Comparison of ENCODE assay signal across 8 mouse cellular contexts in genomic region chr3:28781422-28781821, GRCm38 (mm10). TPM values are rescaled to one million over a fixed set of nuclear protein-coding genes. Genes with fewer than 3 reads are reported as not detected.
A peak's percentile ranks its signal among the peaks of the same experiment; 100 is the strongest.
DNase-seq lines count a peak whose midpoint lies in the region; ATAC-seq and TF ChIP-seq lines count a peak whose summit lies in the region.

No protein-coding gene starts in this region.

- DNase-seq in kidney, postnatal 0 days (ENCODE audit: low spot score) = no peak
- no peak for DNase-seq in kidney, adult 9 months
- DNase-seq in embryonic facial prominence, embryonic 11.5 days (ENCODE audit: low spot score) = no peak
- peak; percentile 9 for DNase-seq in hindbrain, postnatal 0 days (ENCODE audit: low spot score)
- DNase-seq in cerebellum, postnatal 14 days = no peak
- no peak for DNase-seq in frontal cortex, adult 2 months (ENCODE audit: extremely low spot score in 1 of 2, low spot score in 1 of 2)
- no peak for DNase-seq in kidney, postnatal 36 days

- no peak overlapping the region for H3K27ac ChIP-seq in kidney, postnatal 0 days
- no peak overlapping the region for H3K27ac ChIP-seq in embryonic facial prominence, embryonic 11.5 days (replicated peaks; ENCODE audit: low read depth, low read length)
- H3K27ac ChIP-seq in hindbrain, postnatal 0 days = no peak overlapping the region
- H3K27ac ChIP-seq in midbrain, embryonic 15.5 days = no peak overlapping the region

- WGBS in kidney, postnatal 0 days = under 1% methylated on average over 32 of the region's 41 CpGs
- under 1% methylated on average over 39 of the region's 41 CpGs for WGBS in embryonic facial prominence, embryonic 11.5 days
- WGBS in hindbrain, postnatal 0 days = 0% methylated on average over 34 of the region's 41 CpGs
- under 1% methylated on average over 36 of the region's 41 CpGs for WGBS in midbrain, embryonic 15.5 days

- peak overlapping the region; percentile 74 for H3K4me3 ChIP-seq in kidney, postnatal 0 days (replicated peaks; ENCODE audit: low read depth, low read length)
- H3K4me3 ChIP-seq in embryonic facial prominence, embryonic 11.5 days (ENCODE audit: low read depth, low read length) = peak overlapping the region; percentile 72
- H3K4me3 ChIP-seq in hindbrain, postnatal 0 days (ENCODE audit: low read length) = peak overlapping the region; percentile 83
- H3K4me3 ChIP-seq in midbrain, embryonic 15.5 days = peak overlapping the region; percentile 77

- peak overlapping the region; percentile 100 for H3K4me2 ChIP-seq in kidney, postnatal 0 days (ENCODE audit: low read length)
- peak overlapping the region; percentile 97 for H3K4me2 ChIP-seq in embryonic facial prominence, embryonic 11.5 days (ENCODE audit: low read depth, low read length)
- H3K4me2 ChIP-seq in hindbrain, postnatal 0 days (ENCODE audit: low read depth, low read length) = peak overlapping the region; percentile 100
- peak overlapping the region; percentile 99 for H3K4me2 ChIP-seq in midbrain, embryonic 15.5 days

- H3K27me3 ChIP-seq in kidney, postnatal 0 days (ENCODE audit: insufficient read depth, low read length) = no peaks in the 10 kb centered on the region
- no peaks in the 10 kb centered on the region for H3K27me3 ChIP-seq in embryonic facial prominence, embryonic 11.5 days (ENCODE audit: control insufficient read depth, insufficient read depth, low read length)
- no peaks in the 10 kb centered on the region for H3K27me3 ChIP-seq in hindbrain, postnatal 0 days (ENCODE audit: insufficient read depth, low read length)
- no peaks in the 10 kb centered on the region for H3K27me3 ChIP-seq in midbrain, embryonic 15.5 days (replicated peaks)

- no peaks in the 10 kb centered on the region for H3K36me3 ChIP-seq in kidney, postnatal 0 days (ENCODE audit: insufficient read depth, low read length)
- H3K36me3 ChIP-seq in embryonic facial prominence, embryonic 11.5 days (replicated peaks; ENCODE audit: control insufficient read depth, insufficient read depth, low read depth, low read length) = no peaks in the 10 kb centered on the region
- H3K36me3 ChIP-seq in hindbrain, postnatal 0 days (ENCODE audit: insufficient read depth, low read length) = no peaks in the 10 kb centered on the region
- no peaks in the 10 kb centered on the region for H3K36me3 ChIP-seq in midbrain, embryonic 15.5 days (replicated peaks)

- H3K9me3 ChIP-seq in kidney, postnatal 0 days (replicated peaks; ENCODE audit: low read length) = no peaks in the 10 kb centered on the region
- H3K9me3 ChIP-seq in embryonic facial prominence, embryonic 11.5 days (replicated peaks; ENCODE audit: control insufficient read depth, low read length) = no peaks in the 10 kb centered on the region
- H3K9me3 ChIP-seq in hindbrain, postnatal 0 days (ENCODE audit: low read length) = no peaks in the 10 kb centered on the region
- no peaks in the 10 kb centered on the region for H3K9me3 ChIP-seq in midbrain, embryonic 15.5 days

- ATAC-seq in kidney, postnatal 0 days (replicated peaks; ENCODE audit: low FRiP score, low read depth) = no peak; the same call in 1 of the 2 replicates
- ATAC-seq in embryonic facial prominence, embryonic 11.5 days (replicated peaks; ENCODE audit: insufficient number of reproducible peaks, low FRiP score, low TSS enrichment, low read depth) = peak; percentile 45
- ATAC-seq in hindbrain, postnatal 0 days = no peak
- ATAC-seq in midbrain, embryonic 15.5 days (replicated peaks) = no peak

- peaks cover 4% of the 10 kb centered on the region; the same call in 1 of the 2 replicates for H3K4me1 ChIP-seq in kidney, postnatal 0 days (replicated peaks; ENCODE audit: insufficient read depth, low read length)
- H3K4me1 ChIP-seq in embryonic facial prominence, embryonic 11.5 days (ENCODE audit: control insufficient read depth, insufficient read depth, low read length) = no peaks in the 10 kb centered on the region
- H3K4me1 ChIP-seq in hindbrain, postnatal 0 days (ENCODE audit: insufficient read depth, low read length) = peaks cover 4% of the 10 kb centered on the region; the same call in 1 of the 2 replicates
- H3K4me1 ChIP-seq in midbrain, embryonic 15.5 days = peaks cover 11% of the 10 kb centered on the region

- TF ChIP-seq CTCF in kidney, postnatal 0 days (IDR thresholded peaks at IDR 0.05; ENCODE audit: low read depth) = no peak
- no peak for TF ChIP-seq CTCF in hindbrain, postnatal 0 days (IDR thresholded peaks at IDR 0.05; ENCODE audit: low read depth)

- peak overlapping the region; percentile 73 for H3K9ac ChIP-seq in kidney, postnatal 0 days (ENCODE audit: low read depth, low read length)
- H3K9ac ChIP-seq in embryonic facial prominence, embryonic 11.5 days (replicated peaks; ENCODE audit: low read length) = peak overlapping the region; percentile 80
- H3K9ac ChIP-seq in hindbrain, postnatal 0 days (replicated peaks; ENCODE audit: low read length) = peak overlapping the region; percentile 70
- peak overlapping the region; percentile 73 for H3K9ac ChIP-seq in midbrain, embryonic 15.5 days

RNA-seq across cellular contexts. Expression of gene Eif5a2, which starts 0.3 kb away (rescaled TPM):
- 8.7 and 9.0 TPM in 2 replicates for polyA plus RNA-seq in kidney, postnatal 0 days (2015; fragmentation: Nextera tagmentation; extraction: Ambion mirVana)
- 15.1 and 19.8 TPM in 2 replicates for polyA plus RNA-seq in embryonic facial prominence, embryonic 11.5 days (2014; fragmentation: Nextera tagmentation; extraction: Ambion mirVana)
- 23.9 and 26.9 TPM in 2 replicates for total RNA-seq in hindbrain, postnatal 0 days (2014; rRNA removed)
- polyA plus RNA-seq in hindbrain, postnatal 0 days (2015; fragmentation: Nextera tagmentation; extraction: Ambion mirVana) = 10.0 and 10.7 TPM in 2 replicates
- 8.3 and 8.9 TPM in 2 replicates for polyA plus RNA-seq in midbrain, embryonic 15.5 days (2015; fragmentation: Nextera tagmentation; extraction: Ambion mirVana)
- polyA plus RNA-seq in frontal cortex, adult 2 months (2012; rRNA removed) = 21.6 and 24.4 TPM in 2 replicates

RNA-seq across cellular contexts. Expression of gene Rpl22l1, which starts 23.8 kb away (rescaled TPM):
- polyA plus RNA-seq in kidney, postnatal 0 days (2015; fragmentation: Nextera tagmentation; extraction: Ambion mirVana) = 606 and 757 TPM in 2 replicates
- 444 and 499 TPM in 2 replicates for polyA plus RNA-seq in embryonic facial prominence, embryonic 11.5 days (2014; fragmentation: Nextera tagmentation; extraction: Ambion mirVana)
- 116 and 157 TPM in 2 replicates for total RNA-seq in hindbrain, postnatal 0 days (2014; rRNA removed)
- 341 and 391 TPM in 2 replicates for polyA plus RNA-seq in hindbrain, postnatal 0 days (2015; fragmentation: Nextera tagmentation; extraction: Ambion mirVana)
- 172 and 192 TPM in 2 replicates for polyA plus RNA-seq in midbrain, embryonic 15.5 days (2015; fragmentation: Nextera tagmentation; extraction: Ambion mirVana)
- 126 and 158 TPM in 2 replicates for polyA plus RNA-seq in frontal cortex, adult 2 months (2012; rRNA removed)
